Mouse (Mus musculus) T-helper 1 cell (primary cell): Measurements from ENCODE around the gene Ndufb3.
"Not testable (repeated sequence)": the region's sequence is repeated elsewhere in the genome, so short reads cannot be mapped to it uniquely, and the experiment has no call there.

Experiments used
- in situ Hi-C: fragments of 300-600 bp; cut with MboI, MseI; formaldehyde crosslinking; loops from one replicate; pipeline ENCODE4 v1.15.1; 2025; ENCODE audit warnings: high pct_unique_total_duplicates

Ndufb3 gene

GRCm38 (mm10) chr1:58586171-58586997, at the start of gene Ndufb3, which contains the start of gene Fam126b:
Gene Ndufb3 (plus strand): TSS chr1:58586384.
Gene Fam126b (minus strand): TSS chr1:58586323.
- in situ Hi-C loops, result no loop called here

- in situ Hi-C loops, result no loop called here
Observed at GRCm38 (mm10) chr1:58541386-58541785, 44.8 kb upstream of the Ndufb3 start.

GRCm38 (mm10) chr1:58560370-58560769, 25.8 kb upstream of the Ndufb3 start:
- in situ Hi-C loops, result loop anchor here (5.0 kb wide), 1 partner anchor 117 kb away; no protein-coding TSS in a partner anchor

- in situ Hi-C loops, result loop anchor here (5.0 kb wide), 1 partner anchor 115 kb away; no protein-coding TSS in a partner anchor
Observed at GRCm38 (mm10) chr1:58562455-58562854, 23.7 kb upstream of the Ndufb3 start.

GRCm38 (mm10) chr1:58564981-58565380, 21.2 kb upstream of the Ndufb3 start:
- in situ Hi-C loops, result loop anchor here (5.0 kb wide), 1 partner anchor 112 kb away; no protein-coding TSS in a partner anchor

- in situ Hi-C loops, result no loop called here
Observed at GRCm38 (mm10) chr1:58566621-58567020, 19.6 kb upstream of the Ndufb3 start.

GRCm38 (mm10) chr1:58568456-58569130, 17.6 kb upstream of the Ndufb3 start:
- in situ Hi-C loops, result no loop called here

- in situ Hi-C loops, result no loop called here
Observed at GRCm38 (mm10) chr1:58570437-58570836, 15.7 kb upstream of the Ndufb3 start.

GRCm38 (mm10) chr1:58579179-58579578, 7.0 kb upstream of the Ndufb3 start:
- in situ Hi-C loops, result no loop called here

GRCm38 (mm10) chr1:58582611-58583010, 3.6 kb upstream of the Ndufb3 start:
- in situ Hi-C loops, result no loop called here

GRCm38 (mm10) chr1:58584271-58584670, 1.9 kb upstream of the Ndufb3 start:
- in situ Hi-C loops, result no loop called here

- in situ Hi-C loops, result no loop called here
Observed at GRCm38 (mm10) chr1:58585373-58586170, 612 bp upstream of the Ndufb3 start.

- in situ Hi-C loops, result no loop called here
Observed at GRCm38 (mm10) chr1:58587491-58587890, 1.3 kb downstream of the Ndufb3 start.

GRCm38 (mm10) chr1:58602681-58603080, 16.5 kb downstream of the Ndufb3 start:
- in situ Hi-C loops, result no loop called here

GRCm38 (mm10) chr1:58603738-58604137, 17.6 kb downstream of the Ndufb3 start:
- in situ Hi-C loops, result no loop called here

GRCm38 (mm10) chr1:58609591-58609990, 23.4 kb downstream of the Ndufb3 start:
- in situ Hi-C loops, result not testable (repeated sequence)

- in situ Hi-C loops, result no loop called here
Observed at GRCm38 (mm10) chr1:58610166-58610565, 24.0 kb downstream of the Ndufb3 start.

GRCm38 (mm10) chr1:58610611-58611010, 24.4 kb downstream of the Ndufb3 start:
- in situ Hi-C loops, result no loop called here

- in situ Hi-C loops, result no loop called here
Observed at GRCm38 (mm10) chr1:58613786-58614185, 27.6 kb downstream of the Ndufb3 start.

- in situ Hi-C loops, result no loop called here
Observed at GRCm38 (mm10) chr1:58614424-58614823, 28.2 kb downstream of the Ndufb3 start.

GRCm38 (mm10) chr1:58615146-58615545, 29.0 kb downstream of the Ndufb3 start:
- in situ Hi-C loops, result no loop called here

- in situ Hi-C loops, result no loop called here
Observed at GRCm38 (mm10) chr1:58616176-58616575, 30.0 kb downstream of the Ndufb3 start.
